Mouse (Mus musculus) kidney, adult 18-20 months (tissue): Measurements from ENCODE around the gene Gm26741.

Experiments
- DNase-seq: peaks from one replicate; pipeline ENCODE4 v3.0.0; 2021

Gene Gm26741

DNA sequence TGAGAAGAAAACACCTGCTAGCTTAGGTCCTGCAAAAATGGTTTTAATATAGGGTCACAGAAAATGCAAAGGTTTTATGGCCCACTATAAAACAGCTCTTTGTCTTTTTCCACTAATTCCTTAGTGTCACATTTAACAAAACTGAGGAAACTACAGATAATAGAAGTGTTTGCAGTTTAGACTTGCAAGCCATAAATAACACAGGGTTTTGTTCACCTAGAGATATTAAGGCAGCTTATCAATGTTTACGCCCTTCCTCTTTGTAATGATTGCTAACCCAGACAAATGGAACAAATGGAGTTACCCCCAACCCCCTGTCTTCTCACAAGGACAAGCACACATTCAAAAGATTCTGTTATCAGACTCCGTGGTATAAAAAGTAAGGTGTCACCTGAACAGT, 32.6 kb downstream of the Gm26741 start:
- DNase-seq: no peak

- DNase-seq: no peak
Observed at GRCm38 (mm10) chr10:52396647-52397046, 38.1 kb downstream of the Gm26741 start.

- DNase-seq: no peak
Observed at GRCm38 (mm10) chr10:52398715-52399114, 40.1 kb downstream of the Gm26741 start.

GRCm38 (mm10) chr10:52399722-52400121, 41.2 kb downstream of the Gm26741 start:
- DNase-seq: no peak

GRCm38 (mm10) chr10:52405160-52405559, 46.6 kb downstream of the Gm26741 start:
- DNase-seq: no peak

DNA sequence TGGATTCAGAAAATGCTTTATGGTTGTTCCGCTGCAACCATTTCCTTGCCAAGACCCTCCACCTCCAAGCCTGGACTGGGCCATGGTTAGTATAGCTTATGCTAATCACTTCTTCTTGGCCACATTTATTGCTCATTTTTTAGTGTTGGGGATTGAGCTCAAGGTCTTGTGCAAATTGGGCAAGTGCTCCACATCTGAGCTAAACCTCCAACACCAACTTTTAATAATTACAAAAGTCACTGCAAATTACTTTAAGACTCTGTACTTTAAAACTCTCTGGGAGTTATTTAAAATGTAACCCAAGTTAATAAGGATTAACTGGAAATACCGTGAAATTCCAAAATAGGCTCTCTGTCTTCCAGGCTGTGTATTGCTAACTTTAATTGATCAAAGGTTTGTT, 49.0 kb downstream of the Gm26741 start:
- peak; percentile 37 for DNase-seq
